Mouse (Mus musculus) erythroblast, embryonic 14.5 days (primary cell): ENCODE data around the gene Trp53. TPM values are rescaled to one million over a fixed set of nuclear protein-coding genes. Genes with fewer than 3 reads are reported as not detected.

Source experiments
- H3K27me3 ChIP-seq: 2 replicates; pipeline ENCODE4 v1.6.1; 2012; ENCODE audit warnings: inconsistent platforms; ENCODE audit not compliant: control insufficient read depth
- H3K36me3 ChIP-seq: 2 replicates; pipeline ENCODE4 v1.6.1; 2012; ENCODE audit warnings: mild to moderate bottlenecking, inconsistent platforms; ENCODE audit not compliant: control insufficient read depth
- H3K4me1 ChIP-seq: 2 replicates; pipeline ENCODE4 v1.6.1; 2012; ENCODE audit warnings: inconsistent platforms; ENCODE audit not compliant: control insufficient read depth
- H3K4me3 ChIP-seq: replicated peaks from 2 replicates; pipeline ENCODE3; 2012; ENCODE audit warnings: moderate library complexity, mild to moderate bottlenecking, inconsistent platforms
- H3K9me3 ChIP-seq: 2 replicates; pipeline ENCODE4 v1.6.1; 2012; ENCODE audit warnings: low read length, inconsistent platforms, mixed read lengths; ENCODE audit not compliant: control insufficient read depth
- GATA1 ChIP-seq: IDR thresholded peaks from 2 replicates; pipeline ENCODE4 v1.6.1; 2012; ENCODE audit warnings: low read length, inconsistent platforms, mixed read lengths
- TAL1 ChIP-seq: IDR thresholded peaks from 3 replicates; pipeline ENCODE4 v1.6.1; 2012; ENCODE audit warnings: low read length, inconsistent platforms, mixed read lengths
- polyA plus RNA-seq: library from polyadenylated mRNA; stranded (reverse); fragments of >175 nt; gene quantifications from 2 replicates; pipeline ENCODE4 v1.2.3, GENCODE M21; 2012

Gene Trp53
- polyA plus RNA-seq, 1 experiment: 4.3 TPM

GRCm38 (mm10) chr11:69579128-69580017 is 786 bp upstream of the Trp53 start:
- peak overlapping the region; percentile 85 for H3K4me3 ChIP-seq
- peaks cover 58% of the 10 kb centered on the region for H3K36me3 ChIP-seq
- H3K4me1 ChIP-seq: peaks cover 78% of the 10 kb centered on the region
- TF ChIP-seq GATA1: no peak
- H3K9me3 ChIP-seq: no peaks in the 10 kb centered on the region
- H3K27me3 ChIP-seq: no peaks in the 10 kb centered on the region

GRCm38 (mm10) chr11:69580572-69581146 is 500 bp downstream of the Trp53 start:
- no peaks in the 10 kb centered on the region for H3K9me3 ChIP-seq
- TF ChIP-seq GATA1 (no peak), TAL1 (no peak)
- peaks cover 78% of the 10 kb centered on the region for H3K4me1 ChIP-seq
- no peaks in the 10 kb centered on the region for H3K27me3 ChIP-seq
- peaks cover 49% of the 10 kb centered on the region for H3K36me3 ChIP-seq
- H3K4me3 ChIP-seq: peak overlapping the region; percentile 85

- Histone ChIP-seq H3K27me3 (no peaks in the 10 kb centered on the region), H3K9me3 (no peaks in the 10 kb centered on the region), H3K4me1 (peaks cover 79% of the 10 kb centered on the region), H3K4me3 (peak overlapping the region; percentile 85), H3K36me3 (peaks cover 45% of the 10 kb centered on the region)
- TF ChIP-seq TAL1: no peak
- TF ChIP-seq GATA1: no peak; the same call in 1 of the 2 replicates
Measured at GRCm38 (mm10) chr11:69581147-69581688, 1.1 kb downstream of the Trp53 start.

- Histone ChIP-seq H3K36me3 (peaks cover 43% of the 10 kb centered on the region), H3K9me3 (no peaks in the 10 kb centered on the region), H3K4me1 (peaks cover 79% of the 10 kb centered on the region), H3K27me3 (no peaks in the 10 kb centered on the region), H3K4me3 (peak overlapping the region; percentile 85)
- TF ChIP-seq TAL1 (no peak), GATA1 (no peak)
Measured at GRCm38 (mm10) chr11:69581814-69582213, 1.7 kb downstream of the Trp53 start.

GRCm38 (mm10) chr11:69582230-69582805 is 2.2 kb downstream of the Trp53 start:
- Histone ChIP-seq H3K27me3 (no peaks in the 10 kb centered on the region), H3K9me3 (no peaks in the 10 kb centered on the region), H3K36me3 (peaks cover 42% of the 10 kb centered on the region), H3K4me3 (peak overlapping the region; percentile 85), H3K4me1 (peaks cover 78% of the 10 kb centered on the region)
- TF ChIP-seq TAL1 (no peak), GATA1 (no peak)

- peaks cover 50% of the 10 kb centered on the region for H3K36me3 ChIP-seq
- no peak overlapping the region for H3K4me3 ChIP-seq
- H3K4me1 ChIP-seq: peaks cover 83% of the 10 kb centered on the region
- no peaks in the 10 kb centered on the region for H3K27me3 ChIP-seq
- TF ChIP-seq GATA1 (no peak), TAL1 (no peak)
- no peaks in the 10 kb centered on the region for H3K9me3 ChIP-seq
Measured at GRCm38 (mm10) chr11:69584008-69584407, 3.8 kb downstream of the Trp53 start.

GRCm38 (mm10) chr11:69584937-69585336 is 4.8 kb downstream of the Trp53 start:
- Histone ChIP-seq H3K36me3 (peaks cover 59% of the 10 kb centered on the region), H3K4me3 (peak overlapping the region; percentile 51), H3K9me3 (no peaks in the 10 kb centered on the region), H3K4me1 (peaks cover 87% of the 10 kb centered on the region), H3K27me3 (no peaks in the 10 kb centered on the region)
- TF ChIP-seq TAL1 (no peak), GATA1 (no peak)

- no peaks in the 10 kb centered on the region for H3K27me3 ChIP-seq
- TF ChIP-seq GATA1: peak; percentile 91
- peak; percentile 62 for TF ChIP-seq TAL1
- H3K9me3 ChIP-seq: no peaks in the 10 kb centered on the region
- H3K4me3 ChIP-seq: peak overlapping the region; percentile 51
- peaks cover 88% of the 10 kb centered on the region for H3K4me1 ChIP-seq
- peaks cover 68% of the 10 kb centered on the region for H3K36me3 ChIP-seq
Measured at GRCm38 (mm10) chr11:69585718-69586325, 5.7 kb downstream of the Trp53 start.

GRCm38 (mm10) chr11:69589207-69589834 is 9.2 kb downstream of the Trp53 start:
- H3K4me3 ChIP-seq: peak overlapping the region; percentile 36
- peaks cover 76% of the 10 kb centered on the region for H3K36me3 ChIP-seq
- H3K4me1 ChIP-seq: peaks cover 92% of the 10 kb centered on the region

More at GRCm38 (mm10) chr11:69589207-69589834, 9.2 kb downstream of the Trp53 start:
- Histone ChIP-seq H3K27me3 (no peaks in the 10 kb centered on the region), H3K9me3 (no peaks in the 10 kb centered on the region)
- TF ChIP-seq GATA1 (peak; percentile 31), TAL1 (no peak)
